Mouse (Mus musculus) stomach, embryonic 16.5 days (tissue): ENCODE measurements at regions not wholly inside any gene's neighbourhood (a gene's known extent, or its start where the extent isn't known, plus 50 kb on each side); places are given as distances from the start of the nearest gene placed in this dataset.
A peak's percentile ranks its signal among the peaks of the same experiment; 100 is the strongest.

Source experiments
- ATAC-seq: fragments of 200-750 bp; cut with Nextera tagmentation; 2 replicates; pipeline ENCODE4 v1.8.0; 2017; ENCODE audit warnings: moderate number of reproducible peaks, moderate TSS enrichment; ENCODE audit not compliant: insufficient read depth, low FRiP score
- H3K27ac ChIP-seq: fragments of 300-500 bp; sonication (generic); 2 replicates; pipeline ENCODE4 v1.5.1; 2014; ENCODE audit warnings: low read length
- H3K27me3 ChIP-seq: fragments of 300-500 bp; sonication (generic); 2 replicates; pipeline ENCODE4 v1.6.1; 2014; ENCODE audit warnings: low read length, control low read depth, mixed read lengths; ENCODE audit not compliant: control insufficient read depth, insufficient read depth
- H3K36me3 ChIP-seq: fragments of 300-500 bp; sonication (generic); 2 replicates; pipeline ENCODE4 v1.6.1; 2014; ENCODE audit warnings: low read length; ENCODE audit not compliant: control insufficient read depth, insufficient read depth
- H3K4me1 ChIP-seq: fragments of 300-500 bp; sonication (generic); 2 replicates; pipeline ENCODE4 v1.6.1; 2014; ENCODE audit warnings: low read length, control low read depth, mixed read lengths; ENCODE audit not compliant: control insufficient read depth, insufficient read depth
- H3K4me2 ChIP-seq: fragments of 300-500 bp; sonication (generic); 2 replicates; pipeline ENCODE4 v1.6.1; 2014; ENCODE audit warnings: low read depth, low read length, mixed read lengths
- H3K4me3 ChIP-seq: fragments of 300-500 bp; sonication (generic); replicated peaks from 2 replicates; pipeline ENCODE4 v1.5.1; 2014; ENCODE audit warnings: mild to moderate bottlenecking, low read length
- H3K9ac ChIP-seq: fragments of 300-500 bp; sonication (generic); 2 replicates; pipeline ENCODE4 v1.6.1; 2014; ENCODE audit warnings: low read length
- H3K9me3 ChIP-seq: fragments of 300-500 bp; sonication (generic); replicated peaks from 2 replicates; pipeline ENCODE4 v1.6.1; 2016; ENCODE audit warnings: low read length, control low read depth; ENCODE audit not compliant: control insufficient read depth
- WGBS: fragments of 180-500 bp; shearing (Covaris S2); extraction: QIAGEN DNeasy Blood & Tissue Kit; methylation state at CpG from one replicate; pipeline ENCODE4 v1.1.7; 2014; 5-methylcytosine and 5-hydroxymethylcytosine counted together

GRCm38 (mm10) chr2:79566280-79566933 is 68.7 kb upstream of the Itprid2 start:
- no peak overlapping the region for H3K9ac ChIP-seq
- peak; percentile 98 for ATAC-seq
- 29% methylated on average over 3 of the region's 3 CpGs for WGBS
- H3K9me3 ChIP-seq = no peaks in the 10 kb centered on the region
- no peaks in the 10 kb centered on the region for H3K36me3 ChIP-seq
- H3K27me3 ChIP-seq = no peaks in the 10 kb centered on the region
- no peak overlapping the region for H3K4me2 ChIP-seq
- H3K4me1 ChIP-seq = 0 out of 2 replicates have a peak, but pooled peaks cover 4% of the 10 kb centered on the region
- peak overlapping the region; percentile 81 for H3K27ac ChIP-seq
- H3K4me3 ChIP-seq = no peak overlapping the region

- WGBS = 79% methylated on average over 3 of the region's 3 CpGs
- no peak for ATAC-seq
- Histone ChIP-seq H3K9me3 (no peaks in the 10 kb centered on the region), H3K4me3 (no peak overlapping the region), H3K36me3 (no peaks in the 10 kb centered on the region), H3K4me1 (0 out of 2 replicates have a peak, but pooled peaks cover 4% of the 10 kb centered on the region), H3K4me2 (no peak overlapping the region), H3K9ac (no peak overlapping the region), H3K27ac (peak overlapping the region; percentile 53), H3K27me3 (no peaks in the 10 kb centered on the region)
Observed at GRCm38 (mm10) chr2:79567413-79567934, 67.7 kb upstream of the Itprid2 start.

GRCm38 (mm10) chr2:79569663-79570062 is 65.5 kb upstream of the Itprid2 start:
- Histone ChIP-seq H3K9me3 (no peaks in the 10 kb centered on the region), H3K4me3 (no peak overlapping the region), H3K4me1 (0 out of 2 replicates have a peak, but pooled peaks cover 4% of the 10 kb centered on the region), H3K9ac (no peak overlapping the region), H3K4me2 (no peak overlapping the region), H3K36me3 (no peaks in the 10 kb centered on the region), H3K27ac (no peak overlapping the region), H3K27me3 (no peaks in the 10 kb centered on the region)
- 93% methylated on average over 1 of the region's 1 CpGs for WGBS
- ATAC-seq = no peak

GRCm38 (mm10) chr2:79571910-79572309 is 63.2 kb upstream of the Itprid2 start:
- no peak for ATAC-seq
- H3K27ac ChIP-seq = no peak overlapping the region
- H3K27me3 ChIP-seq = no peaks in the 10 kb centered on the region
- no peak overlapping the region for H3K9ac ChIP-seq
- H3K36me3 ChIP-seq = no peaks in the 10 kb centered on the region
- H3K4me1 ChIP-seq = 0 out of 2 replicates have a peak, but pooled peaks cover 4% of the 10 kb centered on the region
- 86% methylated on average over 5 of the region's 5 CpGs for WGBS
- no peaks in the 10 kb centered on the region for H3K9me3 ChIP-seq
- no peak overlapping the region for H3K4me3 ChIP-seq
- no peak overlapping the region for H3K4me2 ChIP-seq

- WGBS = 31% methylated on average over 6 of the region's 6 CpGs
- Histone ChIP-seq H3K27ac (no peak overlapping the region), H3K4me1 (0 out of 2 replicates have a peak, but pooled peaks cover 6% of the 10 kb centered on the region), H3K36me3 (no peaks in the 10 kb centered on the region), H3K9me3 (no peaks in the 10 kb centered on the region), H3K9ac (no peak overlapping the region), H3K4me3 (no peak overlapping the region), H3K4me2 (no peak overlapping the region), H3K27me3 (no peaks in the 10 kb centered on the region)
- peak; percentile 47; the same call in 1 of the 2 replicates for ATAC-seq
Observed at GRCm38 (mm10) chr2:79575074-79575473, 60.1 kb upstream of the Itprid2 start.

- H3K4me2 ChIP-seq = no peak overlapping the region
- no peaks in the 10 kb centered on the region for H3K4me1 ChIP-seq
- no peak overlapping the region for H3K9ac ChIP-seq
- WGBS = 61% methylated on average over 7 of the region's 7 CpGs
- no peaks in the 10 kb centered on the region for H3K9me3 ChIP-seq
- H3K27me3 ChIP-seq = no peaks in the 10 kb centered on the region
- H3K4me3 ChIP-seq = no peak overlapping the region
- H3K27ac ChIP-seq = no peak overlapping the region; the same call in 1 of the 2 replicates
- H3K36me3 ChIP-seq = no peaks in the 10 kb centered on the region
- no peak for ATAC-seq
Observed at GRCm38 (mm10) chr2:79585022-79585774, 50.0 kb upstream of the Itprid2 start.
